In the genomic region with DNA sequence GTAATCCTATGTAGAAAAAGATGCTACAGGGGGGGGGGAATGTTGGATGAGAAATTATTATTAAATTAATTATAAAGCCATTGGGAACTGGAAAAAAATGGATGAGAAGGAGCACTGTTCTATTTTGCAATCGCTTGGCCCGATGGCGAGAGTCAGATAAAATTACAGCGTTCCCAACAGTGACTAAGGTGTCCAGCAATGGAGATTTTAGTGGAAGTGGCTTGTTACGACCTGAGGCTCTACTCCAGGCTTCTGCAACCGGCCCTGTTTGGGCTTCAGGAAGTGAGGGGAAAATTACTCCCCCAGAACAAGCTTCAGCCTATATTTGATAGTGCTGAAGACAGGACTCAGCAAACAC, we compare ENCODE assay signal across 8 mouse cellular contexts. TPM values are rescaled to one million over a fixed set of nuclear protein-coding genes. Genes with fewer than 3 reads are reported as not detected.
DNase-seq lines count a peak whose midpoint lies in the region; ATAC-seq and TF ChIP-seq lines count a peak whose summit lies in the region.

No protein-coding gene starts in this region.

- H3K79me2 ChIP-seq in myocyte (ENCODE audit: control insufficient read depth, insufficient read depth): no peaks in the 10 kb centered on the region

- peak overlapping the region; percentile 91 for H3K27ac ChIP-seq in embryonic facial prominence, embryonic 10.5 days (replicated peaks)
- peak overlapping the region; percentile 82 for H3K27ac ChIP-seq in hindbrain, embryonic 16.5 days (ENCODE audit: low read depth, low read length)

- WGBS in lung, adult 2 months: 7% methylated on average over 6 of the region's 6 CpGs
- 7% methylated on average over 6 of the region's 6 CpGs for WGBS in embryonic facial prominence, embryonic 10.5 days
- WGBS in hindbrain, embryonic 16.5 days: 12% methylated on average over 6 of the region's 6 CpGs

- H3K9me3 ChIP-seq in embryonic facial prominence, embryonic 10.5 days: no peaks in the 10 kb centered on the region
- no peaks in the 10 kb centered on the region for H3K9me3 ChIP-seq in hindbrain, embryonic 16.5 days (ENCODE audit: control insufficient read depth, low read length)

- DNase-seq in lung, adult 2 months: no peak
- DNase-seq in lung, postnatal 14 days: no peak
- no peak for DNase-seq in embryonic facial prominence, embryonic 10.5 days (ENCODE audit: low spot score)
- no peak for DNase-seq in cerebellum, postnatal 14 days
- DNase-seq in urinary bladder, postnatal 36 days (ENCODE audit: low spot score in 2 of 2): no peak
- DNase-seq in frontal cortex, postnatal 10 days (ENCODE audit: low spot score in 2 of 2): no peak

- peak overlapping the region; percentile 66 for H3K9ac ChIP-seq in hindbrain, embryonic 16.5 days (ENCODE audit: low read depth, low read length)

- H3K4me2 ChIP-seq in hindbrain, embryonic 16.5 days (ENCODE audit: low read length): peak overlapping the region; percentile 68
- H3K4me2 ChIP-seq in myocyte (ENCODE audit: low read depth): peak overlapping the region; percentile 78

- ATAC-seq in hindbrain, embryonic 16.5 days: no peak

- H3K4me1 ChIP-seq in lung, adult 2 months (ENCODE audit: control insufficient read depth, insufficient read depth, low read length): 0 out of 2 replicates have a peak, but pooled peaks cover 6% of the 10 kb centered on the region
- peaks cover 14% of the 10 kb centered on the region for H3K4me1 ChIP-seq in embryonic facial prominence, embryonic 10.5 days
- no peaks in the 10 kb centered on the region for H3K4me1 ChIP-seq in hindbrain, embryonic 16.5 days (ENCODE audit: control insufficient read depth, insufficient read depth, low read depth, low read length)

- peak overlapping the region; percentile 65 for H3ac ChIP-seq in myocyte (ENCODE audit: control insufficient read depth, insufficient read length)

- no peak for TF ChIP-seq POLR2A in lung, adult 2 months (IDR thresholded peaks at IDR 0.05; ENCODE audit: borderline replicate concordance, extremely low read depth, low read depth, low read length)
- no peak for TF ChIP-seq POLR2A in myocyte (IDR thresholded peaks at IDR 0.05; ENCODE audit: insufficient read length, low read depth)

- H3K4me3 ChIP-seq in lung, adult 2 months (replicated peaks; ENCODE audit: extremely low read depth, low read depth, low read length): peak overlapping the region; percentile 78
- peak overlapping the region; percentile 67 for H3K4me3 ChIP-seq in embryonic facial prominence, embryonic 10.5 days
- H3K4me3 ChIP-seq in hindbrain, embryonic 16.5 days (ENCODE audit: low read length): peak overlapping the region; percentile 70
- peak overlapping the region; percentile 32 for H3K4me3 ChIP-seq in myocyte

- H3K27me3 ChIP-seq in embryonic facial prominence, embryonic 10.5 days (replicated peaks; ENCODE audit: low read depth, poor library complexity, severe bottlenecking): peaks cover 19% of the 10 kb centered on the region
- H3K27me3 ChIP-seq in hindbrain, embryonic 16.5 days (replicated peaks; ENCODE audit: control insufficient read depth, insufficient read depth, low read length): no peaks in the 10 kb centered on the region
- no peaks in the 10 kb centered on the region for H3K27me3 ChIP-seq in myocyte (ENCODE audit: control insufficient read depth, insufficient read depth, insufficient read length)

- no peak for TF ChIP-seq CTCF in lung, adult 2 months (IDR thresholded peaks at IDR 0.05; ENCODE audit: insufficient read depth, low read length)

- no peaks in the 10 kb centered on the region for H3K36me3 ChIP-seq in embryonic facial prominence, embryonic 10.5 days (replicated peaks)
- no peaks in the 10 kb centered on the region for H3K36me3 ChIP-seq in hindbrain, embryonic 16.5 days (ENCODE audit: control insufficient read depth, insufficient read depth, low read length)
- no peaks in the 10 kb centered on the region for H3K36me3 ChIP-seq in myocyte (ENCODE audit: control insufficient read depth, insufficient read depth)

TF ChIP-seq in myocyte, 11 proteins besides CTCF, POLR2A, EP300 and RAD21:
- no peak for TF ChIP-seq USF1 (IDR thresholded peaks at IDR 0.05; ENCODE audit: low read depth)
- no peak for TF ChIP-seq POLR2AphosphoS2 (IDR thresholded peaks at IDR 0.05; ENCODE audit: insufficient read length, low read depth)
- TF ChIP-seq MAX (IDR thresholded peaks at IDR 0.05; ENCODE audit: low read depth): no peak
- TF ChIP-seq MYOG (IDR thresholded peaks at IDR 0.05; ENCODE audit: control insufficient read depth in 1 of 3, insufficient read depth in 1 of 3, insufficient read length in 2 of 3, low read depth in 2 of 3): no peak
- no peak for TF ChIP-seq TCF12 (IDR thresholded peaks at IDR 0.05; ENCODE audit: insufficient read depth, poor library complexity, severe bottlenecking)
- TF ChIP-seq TCF3 (IDR thresholded peaks at IDR 0.05; ENCODE audit: insufficient read length, low read depth): no peak
- no peak for TF ChIP-seq E2F4 (IDR thresholded peaks at IDR 0.05; ENCODE audit: insufficient read depth)
- no peak for TF ChIP-seq CEBPB (IDR thresholded peaks at IDR 0.05; ENCODE audit: insufficient read depth, poor library complexity, severe bottlenecking)
- no peak for TF ChIP-seq MYOD1 (IDR thresholded peaks at IDR 0.05; ENCODE audit: control insufficient read depth in 1 of 3, insufficient read length in 2 of 3, low read depth in 2 of 3)
- no peak for TF ChIP-seq REST (IDR thresholded peaks at IDR 0.05; ENCODE audit: insufficient read depth, insufficient read length)
- TF ChIP-seq SRF (IDR thresholded peaks at IDR 0.05; ENCODE audit: control insufficient read depth, insufficient read length, low read depth): no peak

RNA-seq across cellular contexts. Expression of a gene that starts 0.8 kb away (rescaled TPM):
- 7.8 and 11.8 TPM in 2 replicates for polyA plus RNA-seq in lung, adult 2 months (2012; rRNA removed)
- 15.5 and 16.2 TPM in 2 replicates for polyA plus RNA-seq in embryonic facial prominence, embryonic 10.5 days (2016; fragmentation: Nextera tagmentation; extraction: Ambion mirVana)
- polyA plus RNA-seq in hindbrain, embryonic 16.5 days (2015; fragmentation: Nextera tagmentation; extraction: Ambion mirVana): 55.3 and 61.8 TPM in 2 replicates
- polyA plus RNA-seq in myocyte (2012; fragmentation: generic; extraction: Trizol): 8.7 TPM

RNA-seq across cellular contexts. Expression of a gene that starts 42.1 kb away (rescaled TPM):
- 2.5 and 4.7 TPM in 2 replicates for polyA plus RNA-seq in lung, adult 2 months (2012; rRNA removed)
- 14.4 and 15.1 TPM in 2 replicates for polyA plus RNA-seq in embryonic facial prominence, embryonic 10.5 days (2016; fragmentation: Nextera tagmentation; extraction: Ambion mirVana)
- 40.8 and 41.0 TPM in 2 replicates for polyA plus RNA-seq in hindbrain, embryonic 16.5 days (2015; fragmentation: Nextera tagmentation; extraction: Ambion mirVana)
- 6.7 TPM for polyA plus RNA-seq in myocyte (2012; fragmentation: generic; extraction: Trizol)

RNA-seq across cellular contexts. Expression of a gene that starts 51.3 kb away (rescaled TPM):
- 3.0 and 4.9 TPM in 2 replicates for polyA plus RNA-seq in lung, adult 2 months (2012; rRNA removed)
- polyA plus RNA-seq in embryonic facial prominence, embryonic 10.5 days (2016; fragmentation: Nextera tagmentation; extraction: Ambion mirVana): 0.50 and 0.55 TPM in 2 replicates
- 2.6 and 2.7 TPM in 2 replicates for polyA plus RNA-seq in hindbrain, embryonic 16.5 days (2015; fragmentation: Nextera tagmentation; extraction: Ambion mirVana)
- polyA plus RNA-seq in myocyte (2012; fragmentation: generic; extraction: Trizol): 0.16 TPM
